Mouse (Mus musculus) hindbrain, postnatal 0 days (tissue): ENCODE data around the gene Smim1. TPM values are rescaled to one million over a fixed set of nuclear protein-coding genes. Genes with fewer than 3 reads are reported as not detected.

Source experiments
- ATAC-seq: fragments of 200-750 bp; cut with Nextera tagmentation; 2 replicates; pipeline ENCODE4 v1.8.0; 2017; ENCODE audit warnings: mild to moderate bottlenecking, moderate TSS enrichment, moderate library complexity
- DNase-seq: peaks from one replicate; pipeline ENCODE4 v3.0.0-alpha.2; 2015; ENCODE audit warnings: low spot score
- H3K27ac ChIP-seq: fragments of 300-500 bp; sonication (generic); 2 replicates; pipeline ENCODE4 v1.5.1; 2014; ENCODE audit warnings: mild to moderate bottlenecking
- H3K27me3 ChIP-seq: fragments of 300-500 bp; sonication (generic); 2 replicates; pipeline ENCODE4 v1.6.1; 2014; ENCODE audit warnings: low read length, mixed read lengths; ENCODE audit not compliant: insufficient read depth
- H3K36me3 ChIP-seq: fragments of 300-500 bp; sonication (generic); 2 replicates; pipeline ENCODE4 v1.6.1; 2014; ENCODE audit warnings: low read length, mixed read lengths; ENCODE audit not compliant: insufficient read depth
- H3K4me1 ChIP-seq: fragments of 300-500 bp; sonication (generic); 2 replicates; pipeline ENCODE4 v1.6.1; 2014; ENCODE audit warnings: antibody characterized with exemption, low read length, mixed read lengths; ENCODE audit not compliant: insufficient read depth
- H3K4me2 ChIP-seq: fragments of 300-500 bp; sonication (generic); 2 replicates; pipeline ENCODE4 v1.6.1; 2014; ENCODE audit warnings: low read depth, mild to moderate bottlenecking, low read length, moderate library complexity, mixed read lengths
- H3K4me3 ChIP-seq: fragments of 300-500 bp; sonication (generic); 2 replicates; pipeline ENCODE4 v1.5.1; 2014; ENCODE audit warnings: low read length
- H3K9ac ChIP-seq: fragments of 300-500 bp; sonication (generic); replicated peaks from 2 replicates; pipeline ENCODE4 v1.6.1; 2014; ENCODE audit warnings: mild to moderate bottlenecking, low read length, moderate library complexity, mixed read lengths
- H3K9me3 ChIP-seq: fragments of 300-500 bp; sonication (generic); 2 replicates; pipeline ENCODE4 v1.6.1; 2016; ENCODE audit warnings: low read length, mixed read lengths
- CTCF ChIP-seq: IDR thresholded peaks from 2 replicates; pipeline ENCODE4 v1.5.1; 2016; ENCODE audit warnings: antibody characterized with exemption, control low read depth, low read depth
- WGBS: fragments of 180-500 bp; shearing (Covaris S2); extraction: QIAGEN DNeasy Blood & Tissue Kit; methylation state at CpG from one replicate; pipeline ENCODE4 v1.1.7; 2014; 5-methylcytosine and 5-hydroxymethylcytosine counted together
- polyA plus RNA-seq: library from polyadenylated mRNA; unstranded; fragments of >200 nt; fragmentation: Nextera tagmentation; extraction: Ambion mirVana; gene quantifications from 2 replicates; pipeline ENCODE4 v1.2.1, GENCODE M21; 2015
- total RNA-seq: library from RNA; depleted of rRNA; stranded (reverse); fragments of >200 nt; gene quantifications from 2 replicates; pipeline ENCODE4 v1.2.3, GENCODE M21; 2014; rRNA removed

The Smim1 gene
- total and polyA plus RNA-seq, 2 experiments from 2014 or later: 17.1 to 20.7 TPM

DNA sequence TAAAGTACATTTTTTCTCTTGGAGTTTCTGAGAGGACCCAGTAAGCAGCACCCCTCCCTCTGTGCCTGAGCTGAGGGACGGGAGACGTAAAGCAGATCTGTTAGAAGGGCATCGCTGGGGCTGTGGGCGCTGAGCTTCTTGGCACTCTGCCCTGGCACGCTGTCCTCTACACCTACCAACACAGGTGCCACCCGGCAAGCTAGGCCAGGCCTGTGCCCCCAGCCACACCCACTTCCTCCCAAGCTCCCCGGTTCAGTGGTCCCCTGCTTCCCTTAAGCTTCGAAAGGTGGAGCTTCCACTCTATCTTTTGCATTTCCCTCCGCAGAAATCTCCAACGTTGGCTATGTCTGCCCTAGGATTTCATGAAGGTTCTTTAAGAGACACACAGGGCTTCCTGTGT, 46.8 kb downstream of the Smim1 start:
- Histone ChIP-seq H3K4me3 (no peak overlapping the region), H3K36me3 (peaks cover 43% of the 10 kb centered on the region), H3K9me3 (no peaks in the 10 kb centered on the region), H3K4me2 (no peak overlapping the region), H3K9ac (no peak overlapping the region), H3K27ac (no peak overlapping the region), H3K4me1 (peaks cover 7% of the 10 kb centered on the region), H3K27me3 (no peaks in the 10 kb centered on the region)
- TF ChIP-seq CTCF: no peak
- DNase-seq (no peak), ATAC-seq (no peak)
- 88% methylated on average over 10 of the region's 10 CpGs for WGBS

DNA sequence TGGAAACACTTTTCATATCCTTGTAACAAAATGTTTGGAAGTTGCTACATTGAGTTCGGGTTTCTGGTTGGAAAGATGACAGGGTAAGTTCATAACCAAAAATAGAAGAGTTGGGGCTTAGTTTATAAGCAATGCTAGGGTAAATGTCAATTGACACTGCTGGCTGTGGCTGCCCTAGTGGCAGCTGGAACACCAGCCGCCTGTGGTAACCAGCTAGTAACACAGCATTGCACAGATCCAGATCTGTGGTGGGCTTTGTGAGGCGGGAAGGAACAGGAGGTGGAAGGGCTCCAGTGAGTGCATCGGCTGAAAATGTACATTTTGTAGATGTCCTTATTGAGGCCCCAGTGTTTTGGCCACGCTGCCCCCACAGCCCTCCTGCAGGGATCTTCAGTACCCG, 50.3 kb downstream of the Smim1 start:
- ATAC-seq (no peak), DNase-seq (no peak)
- Histone ChIP-seq H3K36me3 (peaks cover 23% of the 10 kb centered on the region; the same call in 1 of the 2 replicates), H3K9ac (peak overlapping the region; percentile 79; the same call in 1 of the 2 replicates), H3K27me3 (no peaks in the 10 kb centered on the region), H3K9me3 (no peaks in the 10 kb centered on the region), H3K4me1 (peaks cover 7% of the 10 kb centered on the region), H3K4me2 (peak overlapping the region; percentile 95), H3K27ac (no peak overlapping the region), H3K4me3 (peak overlapping the region; percentile 81)
- TF ChIP-seq CTCF: peak; percentile 31; the same call in 1 of the 2 replicates
- WGBS: 32% methylated on average over 6 of the region's 6 CpGs

DNA sequence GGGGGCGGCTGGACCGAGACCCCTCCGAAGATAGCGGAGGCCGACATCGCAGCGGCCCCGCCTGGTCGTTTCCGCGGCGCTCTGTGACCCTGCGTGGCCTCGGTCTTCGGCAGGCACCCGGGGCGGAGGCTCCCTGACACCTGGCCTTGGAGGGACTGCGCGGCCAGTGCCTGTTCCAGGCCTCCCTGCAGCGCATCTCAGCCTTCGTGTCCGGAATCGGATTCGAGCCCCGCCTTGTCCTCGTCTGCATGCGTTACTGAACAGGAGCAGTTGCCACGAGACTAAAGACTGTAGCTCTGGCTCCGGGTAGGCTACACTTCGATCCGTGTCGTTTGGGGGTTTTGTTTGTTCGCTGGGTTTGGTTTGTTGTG, 50.8 kb downstream of the Smim1 start:
- WGBS: under 1% methylated on average over 32 of the region's 33 CpGs
- peak overlapping the region; percentile 81 for H3K4me3 ChIP-seq
- peak overlapping the region; percentile 85 for H3K27ac ChIP-seq
- ATAC-seq: peak; percentile 69; the same call in 1 of the 2 replicates
- peak; percentile 57 for DNase-seq
- H3K9me3 ChIP-seq: no peaks in the 10 kb centered on the region
- TF ChIP-seq CTCF: no peak
- peak overlapping the region; percentile 95 for H3K4me2 ChIP-seq
- H3K9ac ChIP-seq: peak overlapping the region; percentile 79
- H3K36me3 ChIP-seq: peaks cover 21% of the 10 kb centered on the region; the same call in 1 of the 2 replicates
- peaks cover 7% of the 10 kb centered on the region for H3K4me1 ChIP-seq
- no peaks in the 10 kb centered on the region for H3K27me3 ChIP-seq

DNA sequence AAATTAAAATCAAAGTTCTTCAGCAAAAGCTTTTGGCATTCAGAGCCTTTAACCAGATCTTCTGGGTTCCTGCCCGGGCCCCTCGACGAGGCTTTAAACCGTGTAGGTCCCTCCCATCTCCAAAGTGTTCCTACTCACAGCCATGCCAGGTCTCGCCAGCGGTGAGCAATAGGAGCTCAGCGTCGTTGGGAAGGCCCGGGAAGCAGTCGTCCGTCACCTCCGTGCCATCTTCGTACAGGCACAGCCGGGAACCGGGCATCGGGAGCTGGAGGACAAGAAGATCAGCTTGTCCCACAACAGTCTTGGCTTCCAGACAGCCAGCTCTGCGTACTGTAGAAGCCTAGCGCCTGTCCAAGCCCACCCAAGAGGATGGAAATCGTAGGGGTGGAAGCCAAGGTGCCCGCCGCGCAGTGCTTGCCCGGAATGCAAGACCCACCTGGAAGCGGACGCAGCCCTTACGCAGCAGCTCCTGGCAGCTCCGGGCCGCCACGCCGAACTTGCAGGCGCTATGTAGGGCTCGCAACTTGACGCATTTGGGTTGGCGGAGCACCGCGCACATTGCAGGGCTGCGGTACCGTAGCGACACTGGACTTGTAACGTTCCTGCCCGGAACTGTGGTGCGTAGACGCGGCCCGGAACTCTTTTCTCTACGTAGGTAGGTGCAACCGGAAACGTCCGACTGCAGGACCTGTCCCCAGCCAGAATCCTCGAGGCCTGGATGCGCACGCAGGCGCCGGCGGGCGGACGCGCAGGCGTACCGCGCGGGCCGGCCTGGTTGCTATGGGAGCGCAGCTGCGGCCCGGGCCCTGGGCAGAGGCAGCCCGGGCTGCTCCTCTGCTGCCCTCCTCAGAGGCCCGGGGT, 51.4 kb downstream of the Smim1 start, which contains the start of the genes Dffb and Cep104:
TSS of gene Dffb (minus strand) at position 696 of the 861 bp plus-strand sequence.
TSS of gene Cep104 (plus strand) at position 764 of the 861 bp plus-strand sequence.
- H3K9ac ChIP-seq: peak within 1 kb of the TSS; percentile 79
- peak within 1 kb of the TSS; percentile 95 for H3K4me2 ChIP-seq
- ATAC-seq (peak; percentile 97), DNase-seq (peak; percentile 98)
- peak within 1 kb of the TSS; percentile 85 for H3K27ac ChIP-seq
- WGBS: 1% methylated on average over 67 of the region's 68 CpGs
- peak; percentile 12; the same call in 1 of the 2 replicates for TF ChIP-seq CTCF
- H3K9me3 ChIP-seq: no peaks in the 10 kb centered on the region
- H3K4me3 ChIP-seq: peak within 1 kb of the TSS; percentile 81
- peaks cover 22% of the 10 kb centered on the region for H3K36me3 ChIP-seq
- no peaks in the 10 kb centered on the region for H3K27me3 ChIP-seq
- peaks cover 7% of the 10 kb centered on the region for H3K4me1 ChIP-seq

Other genes with a start within 250 kb of the Smim1 start
- 18.9 and 47.4 TPM in 2 replicates for gene A430005L14Rik, start 69.0 kb downstream of the Smim1 start, total RNA-seq
- gene A430005L14Rik, start 69.0 kb downstream of the Smim1 start, polyA plus RNA-seq: 45.3 and 48.2 TPM in 2 replicates
- 15.1 and 25.7 TPM in 2 replicates for gene Dffb, start 51.1 kb downstream of the Smim1 start, total RNA-seq
- 10.6 and 13.1 TPM in 2 replicates for gene Dffb, start 51.1 kb downstream of the Smim1 start, polyA plus RNA-seq
- 11.2 and 11.7 TPM in 2 replicates for gene Cep104, start 51.0 kb downstream of the Smim1 start, total RNA-seq
- gene Cep104, start 51.0 kb downstream of the Smim1 start, polyA plus RNA-seq: 11.6 and 13.9 TPM in 2 replicates
- 24.2 and 32.1 TPM in 2 replicates for gene Lrrc47, start 14.5 kb downstream of the Smim1 start, total RNA-seq
- 17.6 and 22.0 TPM in 2 replicates for gene Lrrc47, start 14.5 kb downstream of the Smim1 start, polyA plus RNA-seq
- gene Ccdc27, start 16.4 kb upstream of the Smim1 start, total RNA-seq: not detected in 2 replicates
- not detected in 2 replicates for gene Ccdc27, start 16.4 kb upstream of the Smim1 start, polyA plus RNA-seq
- gene Trp73, start 114.0 kb upstream of the Smim1 start, total RNA-seq: 0.83 and 1.2 TPM in 2 replicates
- gene Trp73, start 114.0 kb upstream of the Smim1 start, polyA plus RNA-seq: 0.96 and 1.3 TPM in 2 replicates
- gene Wrap73, start 116.1 kb upstream of the Smim1 start, total RNA-seq: 55.0 and 76.7 TPM in 2 replicates
- 36.3 and 36.5 TPM in 2 replicates for gene Wrap73, start 116.1 kb upstream of the Smim1 start, polyA plus RNA-seq
- 212 and 220 TPM in 2 replicates for gene Tprgl, start 134.4 kb upstream of the Smim1 start, total RNA-seq
- gene Tprgl, start 134.4 kb upstream of the Smim1 start, polyA plus RNA-seq: 228 and 239 TPM in 2 replicates
- gene Megf6, start 144.5 kb upstream of the Smim1 start, total RNA-seq: 40.5 and 54.8 TPM in 2 replicates
- 7.0 and 7.2 TPM in 2 replicates for gene Megf6, start 144.5 kb upstream of the Smim1 start, polyA plus RNA-seq